Mouse (Mus musculus) E14TG2a.4 (cell line): ENCODE results near the gene Ugp2.

Experiments used
- H3K27me3 ChIP-seq: 2 replicates; pipeline ENCODE4 v1.6.1; 2014; ENCODE audit warnings: low read length, control low read depth; ENCODE audit not compliant: insufficient read depth
- H3K36me3 ChIP-seq: 2 replicates; pipeline ENCODE4 v1.6.1; 2014; ENCODE audit warnings: low read length, control low read depth; ENCODE audit not compliant: insufficient read depth
- H3K4me1 ChIP-seq: replicated peaks from 2 replicates; pipeline ENCODE4 v1.6.1; 2014; ENCODE audit warnings: low read depth, low read length, control low read depth
- H3K4me3 ChIP-seq: replicated peaks from 2 replicates; pipeline ENCODE4 v1.5.1; 2014; ENCODE audit warnings: mild to moderate bottlenecking, low read length
- H3K9me3 ChIP-seq: 2 replicates; pipeline ENCODE4 v1.6.1; 2014; ENCODE audit warnings: low read length, control low read depth
- CTCF ChIP-seq: conservative IDR thresholded peaks from 2 replicates; pipeline ENCODE4 v1.5.1; 2014; ENCODE audit warnings: low read length
- NANOG ChIP-seq: IDR thresholded peaks from 2 replicates; pipeline ENCODE4 v1.6.1; 2014; ENCODE audit warnings: borderline replicate concordance, low read length, mixed read lengths
- POU5F1 ChIP-seq: IDR thresholded peaks from 2 replicates; pipeline ENCODE4 v1.6.1; 2014; ENCODE audit warnings: low read length, borderline replicate concordance

Ugp2 gene

GRCm38 (mm10) chr11:21286391-21286790 lies 84.6 kb downstream of the Ugp2 start:
- Histone ChIP-seq H3K4me3 (no peak overlapping the region), H3K4me1 (no peaks in the 10 kb centered on the region), H3K36me3 (peaks cover 17% of the 10 kb centered on the region; the same call in 1 of the 2 replicates), H3K9me3 (no peaks in the 10 kb centered on the region), H3K27me3 (no peaks in the 10 kb centered on the region)
- TF ChIP-seq POU5F1, result no peak
- TF ChIP-seq CTCF, result no peak
- no peak for TF ChIP-seq NANOG

- H3K27me3 ChIP-seq, result no peaks in the 10 kb centered on the region
- H3K4me3 ChIP-seq, result no peak overlapping the region
- H3K9me3 ChIP-seq, result no peaks in the 10 kb centered on the region
- TF ChIP-seq CTCF (no peak), NANOG (no peak), POU5F1 (no peak)
- peaks cover 65% of the 10 kb centered on the region for H3K36me3 ChIP-seq
- H3K4me1 ChIP-seq, result no peaks in the 10 kb centered on the region
These were observed 94.8 kb downstream of the Ugp2 start for GRCm38 (mm10) chr11:21276151-21276550.
